Mouse (Mus musculus) ES-Bruce4 (cell line): ENCODE results near the gene Ctsd. TPM values are rescaled to one million over a fixed set of nuclear protein-coding genes. Genes with fewer than 3 reads are reported as not detected.

Experiments used
- H3K27ac ChIP-seq: 2 replicates; pipeline ENCODE4 v1.5.1; 2012; ENCODE audit warnings: low read length, inconsistent platforms; ENCODE audit not compliant: insufficient read depth
- H3K27me3 ChIP-seq: 2 replicates; pipeline ENCODE4 v1.6.1; 2012; ENCODE audit warnings: mild to moderate bottlenecking, low read length, inconsistent platforms; ENCODE audit not compliant: control insufficient read depth, poor library complexity, insufficient read depth, severe bottlenecking
- H3K36me3 ChIP-seq: 2 replicates; pipeline ENCODE4 v1.6.1; 2012; ENCODE audit warnings: inconsistent platforms, mild to moderate bottlenecking, low read length, moderate library complexity; ENCODE audit not compliant: control insufficient read depth, poor library complexity, insufficient read depth, severe bottlenecking
- H3K4me1 ChIP-seq: one replicate; pipeline ENCODE4 v1.8.1; 2011; ENCODE audit warnings: low read length; ENCODE audit not compliant: control insufficient read depth, insufficient read depth
- H3K4me3 ChIP-seq: 2 replicates; pipeline ENCODE4 v1.5.1; 2011; ENCODE audit warnings: low read depth, mild to moderate bottlenecking, low read length
- H3K9ac ChIP-seq: 2 replicates; pipeline ENCODE4 v1.6.1; 2012; ENCODE audit warnings: low read depth, mild to moderate bottlenecking, inconsistent platforms; ENCODE audit not compliant: poor library complexity, severe bottlenecking
- H3K9me3 ChIP-seq: replicated peaks from 2 replicates; pipeline ENCODE4 v1.6.1; 2012; ENCODE audit warnings: mild to moderate bottlenecking, low read length, inconsistent platforms; ENCODE audit not compliant: control insufficient read depth, poor library complexity, insufficient read depth, severe bottlenecking
- CTCF ChIP-seq: IDR thresholded peaks from one replicate; pipeline ENCODE4 v1.8.1; 2011; ENCODE audit warnings: low read depth, low read length
- EP300 ChIP-seq: IDR thresholded peaks from 2 replicates; pipeline ENCODE4 v1.6.1; 2011; ENCODE audit warnings: low read depth, low read length; ENCODE audit not compliant: insufficient read depth
- POLR2A ChIP-seq: IDR thresholded peaks from one replicate; pipeline ENCODE4 v1.8.1; 2011; ENCODE audit warnings: low read length; ENCODE audit not compliant: insufficient read depth
- polyA plus RNA-seq: library from polyadenylated mRNA; stranded (reverse); fragments of >200 nt; gene quantifications from 2 replicates; pipeline ENCODE4 v1.2.4, GENCODE M21; 2011; ENCODE audit warnings: low read depth; ENCODE audit not compliant: missing spikeins, insufficient read depth, insufficient read length

Gene Ctsd
- 248 and 256 TPM in 2 replicates for polyA plus RNA-seq

DNA sequence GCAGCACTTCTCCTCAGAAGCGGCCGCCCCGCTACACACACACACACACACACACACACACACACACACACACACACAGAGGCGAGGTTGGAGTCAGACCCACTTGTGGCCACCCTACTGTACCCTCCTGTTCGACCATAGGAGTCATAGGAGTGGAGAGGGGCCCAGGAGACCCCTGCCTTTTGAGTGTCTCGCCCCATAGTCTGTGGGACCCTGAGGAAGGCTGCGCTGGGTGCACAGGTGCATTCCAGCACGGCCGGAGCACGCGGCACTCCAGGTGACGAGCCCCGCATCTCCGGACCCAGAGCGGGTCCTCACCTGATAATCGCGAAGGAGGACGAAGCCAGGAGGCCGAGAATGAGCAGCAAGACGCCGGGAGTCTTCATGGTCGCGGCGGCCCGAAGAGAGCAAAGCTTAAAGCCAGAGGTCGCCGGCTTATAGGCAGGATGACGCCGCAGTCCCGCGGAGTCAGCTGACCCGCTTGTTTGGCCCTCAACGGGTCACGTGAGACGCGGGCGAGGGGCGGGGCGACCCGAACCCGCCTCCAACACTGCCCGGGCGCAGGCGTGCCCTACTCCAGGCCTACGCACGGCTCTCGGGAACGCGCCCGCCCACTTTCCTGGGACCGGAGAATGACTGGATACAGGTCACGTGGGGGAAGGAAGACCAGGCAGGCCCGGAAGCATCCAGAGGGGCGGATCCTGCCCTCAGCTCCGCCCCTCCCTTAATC, at the start of gene Ctsd:
Gene Ctsd (minus strand): TSS at position 620 of the 730 bp plus-strand sequence.
- Histone ChIP-seq H3K27me3 (no peaks in the 10 kb centered on the region), H3K9me3 (no peaks in the 10 kb centered on the region), H3K4me1 (peaks cover 1% of the 10 kb centered on the region), H3K9ac (peak within 1 kb of the TSS; percentile 79), H3K36me3 (peaks cover 31% of the 10 kb centered on the region), H3K27ac (no peak within 1 kb of the TSS), H3K4me3 (peak within 1 kb of the TSS; percentile 86)
- TF ChIP-seq CTCF (no peak), EP300 (no peak), POLR2A (no peak)

DNA sequence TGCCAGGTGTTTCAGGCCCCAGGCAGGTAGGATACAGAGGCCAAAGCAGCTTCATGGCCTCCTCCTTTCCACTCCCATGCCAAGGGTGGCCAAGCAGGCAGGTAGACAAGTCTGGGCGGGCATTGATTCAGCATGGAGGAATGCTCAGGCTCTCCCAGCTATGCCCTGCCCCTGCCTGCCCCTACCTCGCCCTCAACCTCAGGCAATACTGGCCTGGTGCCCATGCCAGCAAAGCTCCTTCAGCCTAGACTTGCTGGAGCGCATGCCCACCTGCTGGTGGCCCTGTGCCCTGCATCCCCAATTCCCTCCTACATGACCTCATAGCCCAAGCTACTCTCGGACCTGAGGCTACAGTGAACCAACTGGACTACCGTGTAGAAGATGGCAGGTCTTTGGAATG, 49.5 kb upstream of the Ctsd start:
- Histone ChIP-seq H3K9ac (no peak overlapping the region), H3K4me3 (no peak overlapping the region), H3K27ac (no peak overlapping the region), H3K4me1 (peaks cover 1% of the 10 kb centered on the region), H3K9me3 (no peaks in the 10 kb centered on the region), H3K36me3 (no peaks in the 10 kb centered on the region), H3K27me3 (no peaks in the 10 kb centered on the region)
- no peak for TF ChIP-seq POLR2A
- no peak for TF ChIP-seq CTCF
- TF ChIP-seq EP300: no peak

DNA sequence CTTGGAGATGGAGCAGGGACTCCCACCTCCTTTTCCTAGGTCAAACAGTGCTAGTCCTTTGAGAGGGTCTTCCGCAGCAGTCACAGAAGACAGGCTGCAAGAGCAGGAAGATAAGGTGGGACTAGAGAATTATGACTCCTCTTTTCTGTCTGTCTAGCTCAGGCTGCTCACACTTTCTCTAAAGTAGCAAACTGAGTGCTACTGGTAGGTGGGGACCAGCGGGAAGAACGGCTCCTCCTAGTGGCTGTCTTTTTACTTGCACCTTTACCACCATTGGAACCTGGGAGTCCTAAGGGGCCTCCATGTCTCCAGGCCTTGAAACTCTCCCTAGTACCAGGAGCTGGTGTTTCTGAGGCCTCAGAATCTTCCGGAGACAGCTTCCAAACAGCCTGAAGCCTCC, 47.7 kb upstream of the Ctsd start:
- peaks cover 1% of the 10 kb centered on the region for H3K4me1 ChIP-seq
- no peaks in the 10 kb centered on the region for H3K9me3 ChIP-seq
- H3K36me3 ChIP-seq: no peaks in the 10 kb centered on the region
- no peaks in the 10 kb centered on the region for H3K27me3 ChIP-seq
- H3K4me3 ChIP-seq: no peak overlapping the region
- peak; percentile 71 for TF ChIP-seq CTCF
- TF ChIP-seq POLR2A: no peak
- TF ChIP-seq EP300: no peak
- no peak overlapping the region for H3K27ac ChIP-seq
- H3K9ac ChIP-seq: no peak overlapping the region

DNA sequence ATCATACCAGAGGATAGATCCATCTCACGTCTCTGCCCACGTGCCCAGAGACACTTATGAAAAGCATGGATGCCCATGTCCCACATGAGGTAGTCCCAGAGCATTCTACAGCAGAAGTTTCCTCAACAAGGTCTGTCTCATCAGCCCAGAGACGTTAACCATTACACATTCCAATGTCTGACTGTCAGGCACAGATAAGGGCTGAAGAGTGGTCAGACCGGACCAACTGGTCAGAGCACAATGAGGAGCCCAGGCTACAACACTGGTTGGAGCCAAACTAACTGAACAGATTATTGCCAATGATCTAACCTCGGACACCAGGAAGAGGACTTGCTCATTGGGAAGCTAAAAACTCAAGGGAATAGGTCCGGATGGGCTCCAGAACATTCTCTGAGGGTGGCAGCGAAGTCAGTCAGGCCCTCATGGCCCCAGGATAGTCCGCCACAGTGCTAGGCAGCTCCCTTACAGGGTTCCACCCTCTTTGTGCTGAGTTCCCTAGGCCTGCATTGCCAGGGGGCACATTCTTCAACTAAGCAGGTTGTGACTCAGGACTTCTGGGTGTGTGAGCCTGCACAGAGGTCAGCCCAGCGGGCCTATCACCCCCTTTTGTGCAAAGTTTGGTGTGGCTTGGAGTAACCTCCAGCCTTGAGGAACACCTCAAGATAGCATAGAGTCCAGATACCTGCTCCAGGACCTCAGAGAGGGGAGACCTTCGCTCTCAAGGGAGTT, 46.5 kb upstream of the Ctsd start, which contains the start of gene Syt8:
Gene Syt8 (plus strand): TSS at position 714 of the 729 bp plus-strand sequence.
- H3K36me3 ChIP-seq: no peaks in the 10 kb centered on the region
- H3K9me3 ChIP-seq: no peaks in the 10 kb centered on the region
- H3K4me3 ChIP-seq: peak within 1 kb of the TSS; percentile 14; the same call in 1 of the 2 replicates
- H3K27ac ChIP-seq: no peak within 1 kb of the TSS
- peaks cover 1% of the 10 kb centered on the region for H3K4me1 ChIP-seq
- H3K9ac ChIP-seq: no peak within 1 kb of the TSS
- H3K27me3 ChIP-seq: no peaks in the 10 kb centered on the region
- TF ChIP-seq CTCF: no peak
- no peak for TF ChIP-seq POLR2A
- TF ChIP-seq EP300: 0 out of 2 replicates have a peak, but pooled peaks have one; percentile 4

DNA sequence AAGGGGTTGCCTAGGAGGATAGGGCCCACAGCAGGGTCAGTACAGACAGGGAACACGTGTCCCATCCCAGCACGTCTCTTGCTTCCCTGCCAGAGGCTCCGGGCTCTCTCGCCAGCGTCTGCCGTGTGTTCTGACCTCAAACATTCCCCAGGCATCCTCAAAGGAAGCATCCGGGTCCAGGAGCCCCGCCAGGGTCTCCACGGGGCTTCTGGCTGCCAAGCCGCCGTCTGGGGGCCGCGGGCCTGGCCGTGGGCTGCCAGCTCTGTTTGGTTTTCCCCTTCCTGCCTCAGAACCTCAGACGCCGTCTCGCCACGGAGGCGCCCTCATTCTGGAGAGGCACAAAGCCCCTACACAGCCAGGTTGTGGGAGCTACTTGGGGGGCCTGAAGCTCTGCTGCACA, 45.8 kb upstream of the Ctsd start:
- Histone ChIP-seq H3K4me1 (peaks cover 1% of the 10 kb centered on the region), H3K36me3 (no peaks in the 10 kb centered on the region), H3K27me3 (no peaks in the 10 kb centered on the region), H3K9me3 (no peaks in the 10 kb centered on the region), H3K9ac (no peak overlapping the region), H3K27ac (no peak overlapping the region), H3K4me3 (peak overlapping the region; percentile 14; the same call in 1 of the 2 replicates)
- TF ChIP-seq CTCF: no peak
- TF ChIP-seq EP300: no peak
- no peak for TF ChIP-seq POLR2A

DNA sequence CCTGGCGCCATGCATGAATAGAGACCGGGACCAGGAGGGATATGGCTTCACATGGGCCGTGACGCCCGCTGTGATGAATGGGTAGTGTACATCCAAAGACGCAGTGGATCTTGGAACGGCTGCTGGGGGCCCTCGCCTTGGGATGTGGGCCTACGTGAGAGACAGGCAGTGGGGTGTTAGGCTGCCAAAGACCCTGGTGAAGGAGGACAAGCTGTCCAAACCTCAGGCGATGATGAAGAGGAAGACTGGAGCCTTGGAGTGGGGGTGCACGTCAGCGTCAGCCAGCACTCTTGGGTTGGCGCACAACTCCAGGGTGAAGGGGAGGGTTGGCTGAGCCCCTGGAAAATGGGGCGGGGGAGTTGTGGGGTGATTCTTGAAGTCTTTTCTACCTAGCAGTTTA, 43.3 kb upstream of the Ctsd start:
- Histone ChIP-seq H3K27me3 (no peaks in the 10 kb centered on the region), H3K4me1 (no peaks in the 10 kb centered on the region), H3K27ac (no peak overlapping the region), H3K9me3 (no peaks in the 10 kb centered on the region), H3K4me3 (no peak overlapping the region), H3K9ac (no peak overlapping the region), H3K36me3 (no peaks in the 10 kb centered on the region)
- TF ChIP-seq POLR2A: no peak
- TF ChIP-seq CTCF: no peak
- TF ChIP-seq EP300: no peak
